Mouse (Mus musculus) urinary bladder, postnatal 10 days (tissue): Measurements from ENCODE around the gene Agr3.

ENCODE experiments used
- DNase-seq: peaks from one replicate; pipeline ENCODE4 v3.0.0; 2022; ENCODE audit warnings: low spot score

The Agr3 gene

DNA sequence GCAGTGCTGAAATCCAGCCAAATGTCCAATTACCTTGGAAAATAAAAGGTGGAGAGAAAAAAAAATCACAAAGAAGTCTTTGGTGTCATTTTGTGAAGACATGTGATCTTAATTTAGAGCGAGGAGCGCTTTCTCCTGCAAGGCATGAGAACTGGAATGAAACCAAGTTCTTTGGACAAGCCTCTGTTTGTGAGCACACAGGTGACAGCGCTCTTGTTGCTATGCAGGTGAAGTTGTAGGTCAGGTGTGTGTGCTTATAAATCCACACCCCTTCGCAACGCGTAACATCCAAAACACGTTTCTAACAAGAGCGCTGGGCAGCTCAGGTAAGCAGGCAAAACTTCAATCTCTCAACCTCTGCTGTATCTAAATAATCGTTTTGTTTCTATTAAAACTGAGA is at the start of gene Agr3:
Agr3 (plus strand) TSS at position 219 of the 400 bp plus-strand sequence.
- no peak for DNase-seq

DNA sequence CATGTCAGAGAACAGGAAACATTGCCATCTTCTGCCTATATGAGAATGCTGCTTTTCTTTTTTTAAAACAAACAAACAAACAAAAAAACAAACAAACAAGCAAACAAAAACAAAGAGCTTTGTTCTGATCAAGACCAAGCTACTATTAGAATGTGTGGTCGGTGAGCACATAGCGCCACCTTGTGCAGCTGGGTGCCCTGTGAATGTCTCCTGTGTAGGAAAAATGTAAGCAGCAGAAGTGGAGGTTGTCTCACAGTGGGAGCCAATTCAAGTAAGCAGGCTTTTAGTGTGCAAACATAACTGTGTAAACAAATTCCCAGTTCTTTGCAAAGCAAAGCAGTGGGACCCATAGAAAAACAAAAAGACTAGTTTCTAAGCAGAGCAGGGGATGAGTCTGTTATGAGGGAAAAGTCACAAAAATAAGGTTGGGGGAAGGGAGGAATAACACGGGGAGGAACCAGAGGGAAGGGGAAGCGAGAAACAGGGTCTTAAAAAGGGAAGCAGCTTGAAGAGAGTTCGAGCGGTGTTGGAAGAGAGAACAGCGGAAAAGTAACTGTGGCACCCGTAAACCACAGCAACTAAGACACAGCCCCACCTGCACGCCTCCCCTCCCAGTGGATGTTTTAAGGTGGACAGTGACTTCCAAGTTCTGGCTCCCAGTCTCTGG is 40.4 kb upstream of the Agr3 start:
- DNase-seq = no peak

DNA sequence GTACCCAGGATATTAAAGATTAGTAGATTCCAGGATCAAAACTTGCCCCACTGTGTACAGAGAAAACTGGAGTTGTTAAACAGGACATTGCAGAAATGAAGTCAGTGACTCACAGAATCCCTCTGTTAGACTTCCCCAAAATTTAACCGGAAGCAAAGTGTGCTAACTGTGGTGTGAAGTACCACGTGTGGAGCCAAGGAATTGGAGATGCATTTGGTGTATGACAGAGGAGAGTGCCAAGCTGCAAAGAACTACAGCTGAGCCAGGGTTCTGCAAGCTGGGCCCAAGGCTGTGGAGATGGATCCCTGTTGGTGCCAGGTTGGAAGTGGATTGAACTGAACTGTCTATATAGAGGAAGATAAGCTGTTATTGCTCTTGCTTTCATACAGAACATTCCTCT is 36.0 kb upstream of the Agr3 start:
- no peak for DNase-seq

DNA sequence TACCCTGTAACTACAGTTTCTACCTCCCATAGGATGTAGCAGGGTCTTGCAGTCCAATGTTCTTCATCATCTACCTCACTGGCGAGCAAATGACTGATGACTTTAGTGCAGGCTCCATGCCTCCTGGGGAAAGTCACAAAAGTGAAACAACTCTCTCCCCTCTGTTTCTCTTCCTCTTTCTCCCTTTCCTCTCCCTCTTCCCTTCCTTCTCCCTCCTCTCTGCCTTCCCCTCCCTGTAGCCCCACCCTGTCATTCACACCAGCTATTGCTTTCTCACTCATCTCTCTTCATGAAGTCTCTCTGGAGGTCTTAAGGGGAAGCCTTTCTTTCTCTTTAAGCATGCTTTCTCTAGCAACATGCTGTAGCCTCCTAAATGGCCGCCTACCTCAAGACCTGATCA is 34.7 kb upstream of the Agr3 start:
- no peak for DNase-seq

DNA sequence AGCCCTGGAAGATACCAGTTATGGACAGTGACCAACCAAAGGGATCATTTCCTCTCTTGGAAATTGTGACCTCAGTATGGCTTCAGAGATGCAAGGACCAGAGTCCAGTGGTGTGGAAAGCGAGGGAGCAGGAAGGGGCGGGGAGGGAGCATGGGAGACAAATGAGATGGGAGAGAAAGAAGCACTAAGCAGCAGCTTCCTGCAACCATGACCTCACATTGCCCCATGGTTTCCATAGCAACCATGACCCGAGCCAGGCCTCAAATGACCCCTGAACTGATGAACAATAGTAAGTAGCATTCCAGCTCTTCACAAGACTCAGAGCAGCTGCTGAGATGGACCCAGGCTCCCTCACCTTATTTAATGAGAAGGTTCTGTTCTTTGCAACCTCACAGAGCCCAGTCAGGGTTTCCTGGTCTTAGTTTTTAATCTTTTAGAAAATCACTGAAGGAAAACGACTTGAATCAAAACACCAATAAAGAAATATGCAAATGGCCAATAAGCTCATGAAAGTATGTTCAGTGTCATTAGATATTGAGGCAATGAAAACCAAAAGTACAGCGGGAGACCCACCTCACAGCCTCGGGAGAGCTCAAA is 31.0 kb upstream of the Agr3 start:
- no peak for DNase-seq

DNA sequence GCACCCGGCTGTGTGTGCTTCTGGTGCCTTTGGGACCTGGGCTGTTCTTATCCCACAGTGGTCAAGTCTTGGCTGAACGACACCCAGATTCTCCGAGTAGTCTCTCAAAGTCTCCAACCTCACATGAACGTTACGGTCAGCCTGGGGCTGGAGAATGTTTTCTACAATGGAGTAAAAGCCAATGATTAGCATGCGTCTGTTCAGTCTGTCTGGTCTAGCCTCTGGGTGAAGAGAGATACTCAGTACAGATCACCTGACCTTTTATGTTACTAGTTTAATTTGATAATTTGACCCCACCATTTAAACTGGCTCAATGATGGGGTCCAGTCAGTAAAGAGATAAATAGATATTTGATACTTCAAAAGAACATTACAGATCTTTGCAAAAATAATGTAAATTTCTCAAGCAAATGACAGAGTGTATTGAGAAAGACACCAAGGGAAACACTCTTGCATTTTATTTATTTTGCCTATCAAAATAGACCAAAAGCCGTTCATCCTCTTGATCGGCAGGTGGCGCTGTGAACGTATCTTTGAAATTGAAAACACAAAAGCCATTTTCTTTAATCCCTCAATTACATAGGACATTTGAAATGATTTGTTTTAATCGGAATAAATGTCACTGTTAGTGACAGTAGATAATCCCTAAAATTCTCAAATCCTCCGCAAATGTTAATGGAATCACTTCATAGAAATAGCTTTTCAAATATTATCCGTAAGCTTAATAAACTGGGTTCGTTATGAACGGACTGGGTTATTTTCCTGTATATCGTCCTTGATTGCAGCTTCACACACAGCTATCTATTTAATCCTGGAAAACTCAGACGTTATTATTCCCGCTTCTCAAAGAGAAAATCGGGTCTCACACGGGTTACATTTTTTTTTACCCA is 29.3 kb upstream of the Agr3 start:
- DNase-seq = no peak

DNA sequence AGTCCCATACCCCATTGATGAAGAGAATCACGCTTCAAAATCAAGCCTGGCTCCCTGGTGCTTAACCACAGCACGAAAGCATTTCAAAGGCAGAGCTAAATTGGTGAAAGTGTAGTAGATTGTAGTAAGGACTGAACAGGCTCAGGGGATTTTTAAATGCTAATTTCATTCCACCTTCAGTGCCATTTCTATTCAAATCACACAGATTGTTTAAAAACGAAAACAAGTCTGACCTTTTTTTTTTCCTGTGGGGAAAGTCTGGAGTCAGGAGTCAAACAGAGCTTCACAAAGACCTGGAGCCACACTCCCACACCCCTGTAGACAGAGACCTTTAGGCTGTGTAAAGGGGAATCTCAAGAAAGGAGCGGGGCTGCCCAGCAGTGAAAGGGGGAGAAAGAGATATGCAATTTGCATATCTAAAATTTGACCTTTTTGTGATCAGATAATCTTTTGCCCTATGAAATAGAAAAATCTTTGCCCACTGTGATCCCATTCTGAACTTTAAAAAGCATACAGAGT is 28.6 kb upstream of the Agr3 start:
- no peak for DNase-seq

DNA sequence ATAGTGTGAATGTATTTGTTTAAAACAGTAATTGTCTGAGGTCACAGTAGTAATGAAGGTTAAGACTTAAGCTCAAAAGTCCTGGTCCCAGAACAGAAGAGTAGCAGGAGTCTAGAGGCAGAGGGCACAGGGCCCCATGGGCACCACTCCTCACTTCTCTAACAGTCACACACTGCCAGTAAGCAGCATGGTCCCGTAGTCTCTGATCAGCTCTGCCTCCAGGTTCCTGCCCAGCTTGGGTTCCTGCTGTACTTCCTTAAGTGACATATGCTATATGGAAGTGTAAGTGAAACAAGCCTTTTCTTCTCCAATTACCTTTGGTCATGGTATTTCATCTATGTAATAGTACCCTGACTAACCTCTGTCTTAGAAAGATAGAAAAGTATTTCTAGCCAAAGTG is 14.8 kb upstream of the Agr3 start:
- DNase-seq = no peak

DNA sequence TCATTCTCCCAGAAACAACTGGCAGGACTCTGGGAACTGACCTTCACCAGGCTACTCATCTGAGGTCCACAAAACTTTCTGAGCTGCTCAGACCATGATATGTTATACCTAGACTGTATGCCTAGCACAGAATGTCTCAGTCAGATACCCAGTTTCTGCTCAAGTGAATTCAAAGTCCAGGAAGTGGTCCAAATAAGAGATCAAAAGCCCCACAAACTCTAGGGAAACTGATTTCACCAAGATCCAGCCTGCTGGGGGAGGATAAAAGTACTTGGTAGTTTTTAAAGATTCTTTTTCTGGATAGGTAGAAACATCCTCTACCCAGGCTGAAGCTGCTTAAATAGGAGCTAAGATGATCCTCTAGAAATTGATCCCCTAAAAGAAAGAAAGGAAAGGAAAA is 9.6 kb upstream of the Agr3 start:
- no peak for DNase-seq

DNA sequence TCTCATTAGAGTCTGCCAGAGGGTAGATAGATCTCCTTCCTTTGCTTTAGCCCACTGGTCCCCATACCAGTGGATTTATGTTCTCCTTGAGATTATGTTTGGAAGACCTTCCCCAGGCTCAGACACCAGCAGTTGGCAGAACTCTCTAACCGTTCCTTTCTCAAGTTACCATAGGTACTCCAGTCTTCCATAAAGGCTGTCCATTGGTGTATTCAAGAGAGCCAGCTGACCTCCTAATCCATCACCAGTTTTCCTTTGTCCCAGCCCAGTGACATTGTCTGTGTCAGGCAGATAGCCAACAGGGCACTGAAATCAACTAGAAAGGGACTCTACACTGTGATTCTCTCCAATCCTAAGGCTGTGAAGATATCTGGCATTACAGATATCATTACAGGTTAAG is 9.0 kb upstream of the Agr3 start:
- no peak for DNase-seq

DNA sequence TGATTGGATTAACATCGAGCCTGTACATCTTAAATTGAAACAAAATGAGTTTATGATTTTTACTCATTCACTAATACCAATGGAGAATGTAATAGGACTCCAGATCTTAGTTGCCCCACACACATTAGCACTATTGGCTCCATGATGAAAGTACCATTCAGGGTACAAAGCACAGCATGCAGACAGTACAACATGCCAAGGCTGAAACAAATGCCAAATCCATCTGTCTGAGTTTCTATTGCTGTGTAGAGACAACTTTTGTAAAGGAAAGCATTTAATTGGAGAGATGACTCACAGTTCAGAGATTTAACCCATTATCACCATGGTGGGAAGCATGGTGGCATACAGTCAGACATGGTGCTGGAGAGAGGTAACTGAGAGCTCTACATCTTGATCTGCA is 7.4 kb upstream of the Agr3 start:
- DNase-seq = no peak

DNA sequence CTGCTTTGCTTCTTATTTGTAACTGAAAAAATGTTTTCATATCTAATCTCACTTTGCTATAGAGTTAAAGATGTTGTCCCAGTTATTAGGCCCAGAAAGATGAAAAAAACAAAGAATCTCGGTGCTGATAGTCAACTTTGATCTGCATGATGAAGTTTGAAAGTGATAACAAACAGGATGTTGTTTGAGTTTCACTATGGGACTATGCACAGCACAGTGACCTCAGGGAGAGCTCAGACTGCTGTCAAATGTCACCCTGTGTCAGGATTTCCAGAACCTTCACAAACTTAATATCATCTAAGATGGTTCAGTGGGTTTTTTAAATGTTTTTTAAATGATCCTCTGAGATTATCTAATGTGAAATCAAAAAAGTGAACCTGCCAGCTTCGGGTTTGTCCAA is 2.4 kb downstream of the Agr3 start:
- DNase-seq = no peak

DNA sequence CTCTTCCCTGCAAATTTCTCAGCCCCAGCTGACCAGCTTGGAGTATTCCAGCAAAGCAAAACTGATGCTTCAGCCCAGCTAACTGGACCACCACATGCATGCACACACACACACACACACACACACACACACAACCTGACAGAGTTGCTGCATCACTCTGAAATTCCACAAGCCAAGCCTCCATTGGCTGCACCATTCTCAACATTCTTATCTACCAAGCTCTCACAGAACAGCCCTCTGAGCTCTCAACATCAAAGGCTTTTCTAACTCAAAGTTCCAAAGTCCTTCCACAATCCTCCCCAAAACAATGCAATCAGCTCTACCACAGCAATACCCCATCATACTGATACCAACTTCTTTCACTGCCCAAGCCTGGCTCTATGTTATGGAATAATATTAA is 7.4 kb downstream of the Agr3 start:
- DNase-seq = no peak

DNA sequence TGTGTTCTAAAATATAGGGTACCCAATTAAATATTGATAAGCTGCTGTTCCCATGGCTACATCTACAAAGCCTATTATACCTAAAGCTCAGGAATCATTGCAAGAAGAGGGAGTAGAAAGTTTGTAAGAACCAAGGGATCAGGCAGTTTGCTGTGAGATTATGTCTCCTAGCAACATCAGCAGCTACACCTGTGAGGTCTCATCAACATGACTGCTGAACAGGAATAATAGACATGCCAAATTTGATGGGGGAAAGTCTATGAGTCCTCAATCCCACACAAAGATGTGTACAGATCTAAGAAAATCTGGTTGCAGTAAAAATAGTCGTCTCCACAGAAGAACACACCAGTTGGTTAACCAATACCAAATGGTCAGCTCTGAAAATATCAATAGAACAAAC is 26.3 kb downstream of the Agr3 start:
- no peak for DNase-seq

DNA sequence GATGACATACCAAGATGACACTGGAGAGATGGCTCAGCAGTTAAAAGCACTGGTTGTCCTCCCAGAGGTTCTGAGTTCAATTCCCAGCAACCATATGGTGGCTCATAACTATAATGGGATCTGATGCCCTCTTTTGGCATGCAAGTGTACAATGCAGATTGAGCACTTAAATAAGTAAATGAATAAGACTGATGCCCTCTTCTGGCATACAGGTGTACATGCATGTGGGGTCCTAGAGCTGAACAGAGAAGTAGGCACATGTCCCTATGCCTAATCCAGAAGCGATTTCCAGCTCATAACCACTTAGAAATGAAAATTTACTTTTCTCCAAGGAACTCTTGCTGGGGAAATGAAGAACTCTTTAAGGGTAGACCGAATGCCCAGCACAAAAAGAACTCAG is 31.8 kb downstream of the Agr3 start:
- DNase-seq = no peak

DNA sequence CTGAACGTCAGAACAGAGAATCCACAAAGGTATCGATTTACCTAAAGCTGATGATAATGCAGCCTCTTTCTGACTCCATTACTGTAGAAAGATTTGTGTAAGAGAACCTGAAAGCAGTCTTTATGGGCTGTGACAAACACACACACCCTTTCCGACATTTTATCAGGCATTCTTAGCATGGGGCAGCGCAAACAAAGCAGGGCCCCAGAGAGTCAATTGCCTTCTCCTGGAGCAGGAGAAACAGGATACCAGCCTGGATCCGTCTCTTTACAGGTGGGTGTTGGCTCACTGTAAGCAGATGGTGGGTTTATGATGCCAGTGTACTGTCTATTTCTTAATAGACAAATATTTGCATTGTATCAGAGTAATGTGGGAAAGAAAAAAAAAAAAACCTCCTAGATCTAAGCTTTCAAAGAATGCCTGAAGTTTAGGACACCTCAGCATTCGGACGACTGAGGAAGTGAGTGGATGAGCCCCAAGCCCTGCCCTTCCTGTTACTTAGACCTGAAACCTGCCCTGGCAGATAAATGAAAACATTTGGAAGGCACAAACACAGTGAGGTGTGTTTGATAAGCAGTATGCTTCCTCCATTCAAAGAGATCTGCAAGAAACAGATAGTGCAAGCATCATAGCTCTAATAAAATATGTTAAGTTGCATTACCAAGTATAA is 40.8 kb downstream of the Agr3 start:
- no peak for DNase-seq

DNA sequence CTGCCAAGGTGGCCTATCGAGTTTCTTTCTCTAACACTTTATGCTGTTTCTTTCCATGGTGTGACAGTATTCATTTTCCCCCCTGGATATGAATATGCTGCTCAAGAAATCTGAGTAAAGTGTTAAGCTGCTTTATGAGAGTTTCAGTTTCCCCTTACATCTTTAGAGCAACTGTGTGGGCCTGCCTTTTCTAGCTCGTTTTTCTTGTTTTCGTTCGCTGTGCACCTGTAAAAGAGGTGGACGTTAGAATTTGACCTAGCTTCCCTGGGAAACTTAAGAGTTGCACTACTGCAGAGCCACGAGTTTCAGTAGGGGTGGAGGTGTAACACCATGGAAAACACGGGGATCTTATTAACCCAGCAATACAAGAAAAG is 41.3 kb downstream of the Agr3 start:
- no peak for DNase-seq

DNA sequence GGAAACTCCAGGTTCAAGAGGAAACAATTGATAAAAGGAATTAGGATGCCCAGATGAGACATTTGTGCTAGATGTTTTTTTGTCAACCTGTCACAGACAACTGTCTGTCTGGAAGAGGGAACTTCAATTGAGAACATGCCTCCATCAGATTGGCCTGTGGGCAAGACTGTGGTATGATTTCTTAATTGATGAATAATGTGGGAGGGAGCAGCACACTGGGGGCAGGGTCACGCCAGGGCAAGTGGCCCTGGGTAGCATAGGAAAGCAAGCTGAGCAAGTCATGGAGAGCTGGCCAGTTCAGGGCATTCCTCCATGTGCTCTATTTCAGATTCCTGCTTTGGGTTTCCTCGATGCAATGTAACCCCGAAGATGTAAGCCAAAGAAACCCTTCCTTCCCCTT is 50.5 kb downstream of the Agr3 start:
- DNase-seq = no peak

DNA sequence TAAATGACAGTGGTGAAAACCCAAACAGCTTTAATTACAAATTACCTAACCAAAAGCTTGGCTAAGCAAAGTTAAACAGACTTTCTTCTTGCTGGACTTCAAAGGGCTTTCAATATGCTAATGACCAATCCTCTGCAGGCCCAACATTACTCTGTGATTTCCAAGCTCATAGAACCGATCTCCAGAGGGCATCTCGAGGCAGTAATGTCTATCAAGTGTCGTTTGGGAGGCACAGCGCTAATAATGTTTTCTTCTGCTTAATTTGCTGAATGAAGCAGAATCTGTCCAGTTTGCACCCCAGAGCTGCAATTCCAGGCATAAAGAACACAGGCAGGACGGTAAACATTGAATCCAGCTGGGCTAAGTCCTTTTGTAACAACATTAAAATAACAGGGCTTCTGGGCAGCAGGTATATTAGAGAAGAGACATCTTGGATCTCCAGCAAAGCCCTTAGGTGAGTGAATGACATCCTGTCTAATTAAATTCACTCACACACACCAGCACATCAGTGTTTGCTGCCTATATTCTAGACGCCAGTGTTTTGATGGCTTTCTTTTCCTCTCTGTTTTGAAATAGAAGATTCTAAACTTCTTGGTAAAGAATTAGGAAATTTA is 52.3 kb downstream of the Agr3 start:
- DNase-seq = no peak

DNA sequence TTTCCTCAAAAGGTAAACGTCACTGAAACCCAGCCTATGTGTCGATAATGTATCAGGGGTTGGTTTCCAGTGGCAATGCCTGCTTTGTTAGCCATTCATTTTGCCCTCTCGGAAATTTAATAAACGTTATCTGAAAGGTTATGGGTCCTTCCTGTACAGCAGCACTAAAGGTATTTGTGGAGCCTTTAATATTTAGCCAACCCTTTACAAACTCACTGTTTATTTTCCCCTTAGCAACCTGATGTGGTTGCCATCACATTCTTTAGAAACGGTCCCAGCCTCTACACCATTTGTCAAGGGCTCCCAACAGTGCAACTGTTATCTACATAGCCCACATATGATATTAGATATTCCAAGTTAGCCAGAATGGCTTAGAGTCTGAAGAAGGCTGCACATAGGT is 54.2 kb downstream of the Agr3 start:
- no peak for DNase-seq

DNA sequence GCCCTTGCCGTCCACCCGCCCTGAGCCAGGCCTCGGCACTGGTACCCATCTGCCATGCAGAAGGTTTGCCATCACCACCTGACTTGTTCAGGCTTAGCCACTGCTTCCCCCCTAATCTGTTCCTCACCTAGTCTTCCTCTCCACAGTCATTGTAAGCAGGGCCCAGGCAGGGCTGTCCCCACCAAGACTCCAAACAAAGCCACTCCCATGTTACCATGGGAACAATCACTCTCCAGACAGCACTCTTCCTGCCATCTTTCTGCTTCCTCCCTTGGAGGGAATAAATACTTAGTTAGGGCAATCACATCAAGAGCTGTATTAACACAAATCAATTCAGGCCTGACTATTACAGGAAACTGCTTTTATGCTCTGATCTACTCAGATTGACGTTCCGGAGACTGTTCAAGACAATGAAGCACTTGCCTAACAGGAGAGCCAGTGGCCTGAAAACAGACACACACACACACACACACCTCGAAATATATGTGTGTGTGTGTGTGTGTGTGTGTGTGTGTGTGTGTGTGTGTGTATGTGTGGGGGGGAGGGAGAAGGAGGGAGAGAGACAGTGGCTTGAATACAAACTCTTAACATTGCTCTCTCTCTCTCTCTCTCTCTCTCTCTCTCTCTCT is 56.4 kb downstream of the Agr3 start:
- no peak for DNase-seq

DNA sequence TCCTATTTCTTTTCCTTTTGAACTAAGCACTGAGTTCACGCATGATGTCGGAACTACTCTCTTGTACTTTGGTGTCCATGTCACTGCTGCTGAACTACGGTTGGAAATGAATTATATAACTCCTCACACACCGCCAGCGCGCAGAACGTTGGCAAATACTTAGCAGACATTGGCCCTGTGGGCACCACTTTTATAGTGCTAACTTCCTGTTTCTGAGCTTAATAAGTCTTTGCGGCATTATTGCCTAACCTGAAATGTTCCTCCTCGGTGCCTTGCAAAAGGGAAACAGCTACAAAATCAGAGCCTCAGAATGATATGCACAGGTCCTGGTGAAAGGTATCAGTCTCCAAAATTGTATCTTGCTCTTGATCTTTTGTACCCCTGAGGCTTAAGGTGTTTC is 58.1 kb downstream of the Agr3 start:
- DNase-seq = no peak
